Mouse (Mus musculus) ES-E14 (cell line): Measurements from ENCODE around the gene Gm37419.

ENCODE experiments used
- HCFC1 ChIP-seq: IDR thresholded peaks from 2 replicates; pipeline ENCODE4 v1.6.1; 2012; ENCODE audit warnings: low read length, inconsistent platforms, borderline replicate concordance; ENCODE audit not compliant: insufficient read depth
- ZC3H11A ChIP-seq: IDR thresholded peaks from 2 replicates; pipeline ENCODE4 v1.6.1; 2012; ENCODE audit warnings: low read depth, mild to moderate bottlenecking, inconsistent platforms, low read length, borderline replicate concordance

DNA sequence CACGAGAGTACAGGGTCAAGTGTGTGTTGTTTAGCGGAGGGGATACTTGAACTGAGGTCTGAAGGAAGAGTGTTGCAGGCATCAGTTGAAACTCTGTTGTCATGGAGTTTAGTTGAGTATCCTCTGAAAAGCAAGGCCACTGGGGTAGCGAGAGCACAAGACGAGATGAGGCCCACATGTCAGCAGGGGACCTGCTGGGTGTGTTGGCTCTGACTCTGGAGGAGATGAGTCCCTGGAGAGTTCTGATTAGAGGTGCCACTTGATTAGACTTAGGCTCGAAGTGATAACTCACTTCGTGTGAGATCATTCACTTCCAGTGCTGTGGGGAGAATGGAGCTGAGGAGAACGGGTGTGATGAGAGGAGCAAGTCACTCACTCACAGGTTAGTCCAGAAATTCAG is 37.2 kb downstream of the Gm37419 start:
- no peak for TF ChIP-seq ZC3H11A
- TF ChIP-seq HCFC1 = no peak
